Mouse (Mus musculus) liver, embryonic 13.5 days (tissue): Measurements from ENCODE around the gene Mgmt. TPM values are rescaled to one million over a fixed set of nuclear protein-coding genes. Genes with fewer than 3 reads are reported as not detected.

Experiments
- ATAC-seq: fragments of 200-750 bp; cut with Nextera tagmentation; 2 replicates; pipeline ENCODE4 v1.8.0; 2017; ENCODE audit warnings: low read depth, mild to moderate bottlenecking, moderate number of reproducible peaks, moderate library complexity
- DNase-seq: peaks from one replicate; pipeline ENCODE4 v3.0.0; 2022
- H3K27ac ChIP-seq: fragments of 300-500 bp; sonication (generic); 2 replicates; pipeline ENCODE4 v1.5.1; 2015; ENCODE audit warnings: moderate library complexity, mild to moderate bottlenecking, inconsistent platforms
- H3K27me3 ChIP-seq: fragments of 300-500 bp; sonication (generic); 2 replicates; pipeline ENCODE4 v1.6.1; 2015; ENCODE audit warnings: mild to moderate bottlenecking, inconsistent platforms
- H3K36me3 ChIP-seq: fragments of 300-500 bp; sonication (generic); 2 replicates; pipeline ENCODE4 v1.6.1; 2015; ENCODE audit warnings: mild to moderate bottlenecking, inconsistent platforms
- H3K4me1 ChIP-seq: fragments of 300-500 bp; sonication (generic); replicated peaks from 2 replicates; pipeline ENCODE4 v1.6.1; 2015; ENCODE audit warnings: inconsistent platforms
- H3K4me2 ChIP-seq: fragments of 300-500 bp; sonication (generic); 2 replicates; pipeline ENCODE4 v1.6.1; 2015; ENCODE audit warnings: inconsistent platforms, mild to moderate bottlenecking, moderate library complexity
- H3K4me3 ChIP-seq: fragments of 300-500 bp; sonication (generic); replicated peaks from 2 replicates; pipeline ENCODE4 v1.5.1; 2015; ENCODE audit warnings: mild to moderate bottlenecking, inconsistent platforms
- H3K9ac ChIP-seq: fragments of 300-500 bp; sonication (generic); 2 replicates; pipeline ENCODE4 v1.6.1; 2015; ENCODE audit warnings: mild to moderate bottlenecking, inconsistent platforms
- H3K9me3 ChIP-seq: fragments of 300-500 bp; sonication (generic); replicated peaks from 2 replicates; pipeline ENCODE4 v1.6.1; 2016; ENCODE audit warnings: inconsistent platforms
- WGBS: fragments of 180-500 bp; shearing (Covaris S2); methylation state at CpG from one replicate; pipeline ENCODE4 v1.1.7; 2015; ENCODE audit not compliant: insufficient replicate concordance; 5-methylcytosine and 5-hydroxymethylcytosine counted together
- polyA plus RNA-seq: library from polyadenylated mRNA; unstranded; fragments of >200 nt; fragmentation: Nextera tagmentation; extraction: Ambion mirVana; gene quantifications from 2 replicates; pipeline ENCODE4 v1.2.1, GENCODE M21; 2015

Mgmt gene
- polyA plus RNA-seq, 1 experiment from 2014 or later: 3.4 TPM

DNA sequence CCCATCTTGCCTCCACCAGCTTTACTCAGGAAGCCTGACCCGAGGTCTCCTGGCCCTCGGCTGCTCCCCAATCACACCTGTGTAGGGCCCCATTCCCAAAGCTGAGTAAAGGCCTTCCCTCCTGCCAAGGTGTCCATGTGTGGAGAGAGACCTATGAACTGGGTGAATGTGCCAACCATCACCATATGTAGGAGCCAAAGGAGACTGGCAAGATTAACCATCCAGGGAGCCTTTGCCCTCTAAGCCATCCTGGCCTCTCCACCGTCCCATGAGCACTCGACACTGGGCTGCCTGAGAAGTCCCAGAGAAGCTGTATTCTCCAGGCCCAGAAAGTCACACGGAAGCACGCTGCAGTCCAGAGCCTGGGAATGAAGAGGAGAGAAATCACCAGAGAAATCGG, 190.2 kb downstream of the Mgmt start:
- Histone ChIP-seq H3K27me3 (no peaks in the 10 kb centered on the region), H3K9ac (no peak overlapping the region), H3K4me3 (no peak overlapping the region), H3K27ac (no peak overlapping the region), H3K4me1 (no peaks in the 10 kb centered on the region), H3K9me3 (no peaks in the 10 kb centered on the region), H3K4me2 (no peak overlapping the region), H3K36me3 (no peaks in the 10 kb centered on the region)
- WGBS: 76% methylated on average over 7 of the region's 7 CpGs
- DNase-seq (no peak), ATAC-seq (no peak)

DNA sequence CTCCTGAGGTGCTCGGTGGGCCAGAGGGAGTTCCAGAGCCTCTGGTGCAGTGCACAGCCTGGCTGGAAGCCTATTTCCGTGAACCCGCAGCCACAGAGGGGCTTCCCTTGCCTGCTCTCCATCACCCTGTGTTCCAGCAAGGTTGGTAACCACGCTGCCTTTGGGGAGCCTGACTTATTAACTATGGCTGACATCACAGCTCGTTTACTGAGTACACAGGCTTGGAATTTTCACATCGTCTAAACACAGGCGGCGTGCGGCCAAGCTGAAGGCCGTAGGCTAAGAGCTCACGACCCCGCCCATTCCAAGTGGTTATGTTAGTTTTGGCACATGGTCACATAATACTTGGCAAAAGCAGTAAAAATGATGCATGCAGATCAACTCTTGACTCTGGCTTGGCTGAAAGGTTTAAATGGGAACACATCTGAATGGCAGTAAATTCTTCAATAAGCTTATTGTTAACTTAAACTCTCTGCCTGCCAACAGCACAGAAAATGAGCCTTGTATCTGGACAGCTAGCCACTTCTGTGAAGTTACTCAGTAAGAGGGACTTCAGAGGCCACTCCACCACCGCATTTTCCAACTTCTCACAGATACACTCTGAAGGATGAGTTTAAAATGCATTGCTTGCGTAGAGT, 191.7 kb downstream of the Mgmt start:
- DNase-seq: no peak
- ATAC-seq: no peak
- Histone ChIP-seq H3K36me3 (no peaks in the 10 kb centered on the region), H3K9ac (no peak overlapping the region), H3K4me1 (no peaks in the 10 kb centered on the region), H3K27ac (no peak overlapping the region), H3K4me3 (no peak overlapping the region), H3K27me3 (no peaks in the 10 kb centered on the region), H3K4me2 (no peak overlapping the region), H3K9me3 (no peaks in the 10 kb centered on the region)
- 53% methylated on average over 14 of the region's 14 CpGs for WGBS

DNA sequence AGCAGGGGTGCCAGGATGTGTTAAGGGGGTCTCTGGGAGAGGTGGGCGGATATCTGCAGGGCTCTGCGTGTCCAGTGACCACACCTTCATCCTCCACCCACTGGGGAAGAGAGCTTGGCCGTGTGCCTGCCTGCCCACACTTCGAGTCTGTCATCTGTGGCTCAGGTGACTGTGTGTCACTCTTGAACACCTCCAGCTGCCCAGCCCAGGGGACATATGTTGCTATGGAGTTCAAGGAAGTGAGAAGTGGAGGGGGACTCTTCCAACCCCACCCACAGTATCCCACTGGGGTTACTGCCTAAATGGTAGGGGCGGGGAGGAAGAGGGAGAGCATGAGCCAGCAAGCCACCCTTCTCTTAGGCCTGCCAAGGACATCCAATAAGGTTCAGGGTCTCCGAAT, 192.7 kb downstream of the Mgmt start:
- Histone ChIP-seq H3K4me2 (no peak overlapping the region), H3K36me3 (no peaks in the 10 kb centered on the region), H3K27ac (no peak overlapping the region), H3K9ac (no peak overlapping the region), H3K4me3 (no peak overlapping the region), H3K9me3 (no peaks in the 10 kb centered on the region), H3K27me3 (no peaks in the 10 kb centered on the region), H3K4me1 (no peaks in the 10 kb centered on the region)
- ATAC-seq (no peak), DNase-seq (no peak)
- 54% methylated on average over 6 of the region's 6 CpGs for WGBS

DNA sequence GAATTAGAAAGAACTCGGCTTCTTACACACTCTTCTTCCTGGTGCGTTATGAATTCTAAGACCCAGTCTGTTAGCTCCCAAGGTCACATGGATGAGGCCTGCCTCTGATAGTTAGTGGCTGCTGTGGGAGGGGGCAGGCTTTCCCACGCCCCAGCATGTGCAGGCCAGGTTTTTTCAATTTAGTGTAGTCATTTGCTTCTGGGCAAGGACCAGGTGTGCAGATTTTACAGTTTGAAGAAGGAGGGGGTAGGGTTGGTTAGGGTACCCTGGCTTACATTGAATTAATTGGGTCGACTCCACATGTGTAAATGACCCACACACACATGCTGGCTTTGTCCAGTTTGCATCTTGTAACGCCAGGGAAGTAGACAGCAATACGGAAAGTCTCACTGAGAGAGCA, 193.7 kb downstream of the Mgmt start:
- no peaks in the 10 kb centered on the region for H3K4me1 ChIP-seq
- no peaks in the 10 kb centered on the region for H3K9me3 ChIP-seq
- ATAC-seq (no peak), DNase-seq (no peak)
- WGBS: 69% methylated on average over 6 of the region's 6 CpGs
- H3K9ac ChIP-seq: no peak overlapping the region
- no peak overlapping the region for H3K4me3 ChIP-seq
- no peak overlapping the region for H3K4me2 ChIP-seq
- no peak overlapping the region for H3K27ac ChIP-seq
- no peaks in the 10 kb centered on the region for H3K27me3 ChIP-seq
- no peaks in the 10 kb centered on the region for H3K36me3 ChIP-seq

DNA sequence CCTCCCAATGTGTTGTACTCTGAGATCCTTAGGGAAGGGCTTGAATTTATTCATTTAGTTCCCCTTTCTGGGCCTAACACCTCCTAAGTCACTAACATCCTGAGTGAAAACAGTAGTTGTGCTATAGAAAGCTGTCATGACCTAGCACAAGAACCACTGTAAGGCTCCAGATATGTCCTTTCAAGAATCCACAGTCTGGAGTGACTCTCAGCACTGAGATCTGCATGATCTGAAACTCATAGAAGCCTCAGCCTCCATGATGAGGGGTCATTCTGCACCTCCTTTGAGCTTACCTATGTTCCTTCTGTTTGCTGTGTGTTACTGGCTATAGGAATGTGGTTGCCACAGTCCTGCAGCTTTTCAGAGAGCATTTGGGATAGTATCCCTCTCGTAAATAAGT, 200.1 kb downstream of the Mgmt start:
- no peaks in the 10 kb centered on the region for H3K9me3 ChIP-seq
- H3K4me3 ChIP-seq: no peak overlapping the region
- ATAC-seq (no peak), DNase-seq (no peak)
- H3K27me3 ChIP-seq: no peaks in the 10 kb centered on the region
- no peak overlapping the region for H3K9ac ChIP-seq
- no peak overlapping the region for H3K4me2 ChIP-seq
- no peak overlapping the region for H3K27ac ChIP-seq
- H3K4me1 ChIP-seq: no peaks in the 10 kb centered on the region
- 65% methylated on average over 1 of the region's 1 CpGs for WGBS
- no peaks in the 10 kb centered on the region for H3K36me3 ChIP-seq

DNA sequence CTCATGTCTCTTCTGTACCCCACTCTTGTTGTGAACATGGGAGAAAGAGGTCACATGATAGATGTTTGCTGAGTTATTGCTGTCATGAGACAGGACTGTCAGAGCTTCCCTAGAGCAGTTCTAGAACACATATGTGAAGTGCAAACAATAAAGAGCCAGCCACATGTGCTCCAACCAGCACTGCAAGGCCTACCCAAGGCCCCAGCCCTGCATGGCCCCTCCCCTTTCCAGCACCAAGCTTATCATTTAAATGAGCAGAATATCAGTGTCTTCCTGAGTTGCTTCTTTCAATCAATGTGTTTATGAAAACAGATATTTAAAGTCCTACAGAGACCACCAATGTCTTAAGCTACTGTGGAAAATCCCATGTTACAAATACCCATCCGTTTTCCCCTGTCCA, 201.3 kb downstream of the Mgmt start:
- no peaks in the 10 kb centered on the region for H3K27me3 ChIP-seq

DNA sequence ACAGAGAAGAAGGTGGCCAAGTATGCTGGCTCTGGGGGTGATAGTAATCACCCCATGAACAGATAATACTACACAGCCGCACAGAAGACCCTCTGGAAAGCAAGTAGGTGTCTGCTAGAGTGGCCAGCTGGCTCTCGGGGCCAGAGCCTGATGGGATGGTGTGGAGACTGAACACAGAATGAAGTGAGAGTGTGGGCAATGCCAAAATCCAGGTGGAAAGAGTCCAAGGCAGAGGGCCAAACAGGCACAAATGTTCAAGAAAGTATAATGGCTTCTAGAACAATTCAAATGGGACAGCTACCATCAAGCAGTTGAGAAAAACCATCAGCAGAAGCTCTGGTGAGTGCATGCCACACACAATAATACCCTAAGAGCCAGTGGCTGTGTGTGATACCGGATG, 205.4 kb downstream of the Mgmt start:
- Histone ChIP-seq H3K4me1 (no peaks in the 10 kb centered on the region), H3K4me2 (no peak overlapping the region), H3K4me3 (no peak overlapping the region), H3K27ac (no peak overlapping the region), H3K36me3 (no peaks in the 10 kb centered on the region), H3K9ac (no peak overlapping the region), H3K27me3 (no peaks in the 10 kb centered on the region), H3K9me3 (no peaks in the 10 kb centered on the region)
- WGBS: 48% methylated on average over 3 of the region's 3 CpGs
- DNase-seq (no peak), ATAC-seq (no peak)

More for the DNA sequence above, 201.3 kb downstream of the Mgmt start:
- Histone ChIP-seq H3K4me1 (no peaks in the 10 kb centered on the region), H3K4me3 (no peak overlapping the region), H3K4me2 (no peak overlapping the region), H3K27ac (no peak overlapping the region), H3K9me3 (no peaks in the 10 kb centered on the region), H3K36me3 (no peaks in the 10 kb centered on the region), H3K9ac (no peak overlapping the region)
- no peak for ATAC-seq
- 72% methylated on average over 1 of the region's 1 CpGs for WGBS
- DNase-seq: no peak

DNA sequence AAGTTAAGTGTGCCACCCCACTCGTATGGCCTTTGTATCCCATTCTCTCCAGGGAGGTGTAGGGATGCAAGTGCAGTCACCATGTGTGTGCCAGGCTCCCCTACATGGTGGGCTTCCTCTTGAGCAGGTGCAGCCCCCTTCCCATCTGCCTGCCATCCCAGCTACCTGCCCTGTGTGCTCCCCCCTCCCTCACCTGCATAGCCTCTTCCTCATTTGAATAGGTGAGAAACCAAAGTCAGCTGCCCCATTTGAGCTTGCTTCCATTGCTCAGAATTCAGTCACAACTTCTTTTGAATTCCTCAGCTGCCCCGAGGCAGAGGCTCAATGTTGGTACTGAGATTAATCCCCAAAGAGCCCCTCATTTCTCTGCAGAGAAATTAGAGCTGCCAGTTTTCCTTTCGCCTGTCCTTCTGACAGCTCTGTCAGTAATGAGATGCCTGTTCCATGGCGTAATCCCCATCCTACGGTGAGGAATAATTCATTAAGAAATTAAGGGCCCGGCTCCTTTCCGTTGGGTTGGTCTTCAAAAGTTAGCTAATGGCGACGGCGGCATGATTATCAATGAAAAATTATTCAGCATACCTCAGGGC, 208.3 kb downstream of the Mgmt start:
- no peak overlapping the region for H3K4me2 ChIP-seq
- H3K9me3 ChIP-seq: no peaks in the 10 kb centered on the region
- 77% methylated on average over 10 of the region's 10 CpGs for WGBS
- H3K27ac ChIP-seq: no peak overlapping the region
- H3K36me3 ChIP-seq: no peaks in the 10 kb centered on the region
- no peak for ATAC-seq
- no peak overlapping the region for H3K9ac ChIP-seq
- H3K27me3 ChIP-seq: no peaks in the 10 kb centered on the region
- no peak for DNase-seq
- H3K4me3 ChIP-seq: no peak overlapping the region
- no peaks in the 10 kb centered on the region for H3K4me1 ChIP-seq

DNA sequence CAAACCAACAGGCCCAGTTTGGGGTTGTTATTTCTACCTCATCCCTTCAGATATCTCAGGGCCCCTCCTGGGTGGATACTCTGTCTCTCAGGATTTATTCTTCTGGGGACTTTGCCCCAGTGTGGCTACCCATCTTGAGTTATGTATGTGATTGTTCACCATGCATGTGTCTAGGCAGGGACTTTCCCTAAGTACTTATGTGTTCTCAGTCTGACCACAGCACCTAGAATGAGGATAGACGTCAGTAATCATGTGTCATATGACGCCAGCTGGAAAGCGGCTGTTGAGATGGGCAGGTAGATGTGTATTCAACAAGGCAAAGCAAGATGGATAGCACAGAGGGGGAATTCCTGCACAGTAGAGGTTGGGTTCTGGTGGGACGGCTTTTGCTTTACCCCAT, 217.7 kb downstream of the Mgmt start:
- H3K4me3 ChIP-seq: no peak overlapping the region
- DNase-seq (no peak), ATAC-seq (no peak)
- no peaks in the 10 kb centered on the region for H3K27me3 ChIP-seq
- 0 out of 2 replicates have a peak, but pooled peaks cover 3% of the 10 kb centered on the region for H3K9me3 ChIP-seq
- H3K9ac ChIP-seq: no peak overlapping the region
- no peaks in the 10 kb centered on the region for H3K4me1 ChIP-seq
- H3K27ac ChIP-seq: no peak overlapping the region
- no peak overlapping the region for H3K4me2 ChIP-seq
- no peaks in the 10 kb centered on the region for H3K36me3 ChIP-seq
- WGBS: 68% methylated on average over 4 of the region's 4 CpGs

DNA sequence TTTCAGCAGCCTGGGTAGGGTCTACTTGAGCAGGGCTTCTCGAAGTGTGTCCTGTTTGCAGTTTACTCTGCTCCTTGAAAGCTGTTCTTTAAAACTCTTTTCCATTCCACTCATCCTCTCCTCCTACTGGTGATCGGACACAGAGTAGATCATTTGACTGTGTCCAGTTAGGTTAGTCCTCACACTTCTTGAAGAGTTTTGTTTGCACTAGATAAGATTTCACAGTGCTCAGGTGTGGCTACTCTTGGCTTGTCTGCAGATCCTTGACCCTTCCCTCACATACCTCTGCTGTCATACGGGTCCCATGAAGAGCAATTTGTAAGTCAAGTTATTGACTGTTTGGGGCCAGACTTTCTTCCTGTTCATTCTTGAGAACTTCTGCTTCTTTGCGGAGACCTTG, 221.8 kb downstream of the Mgmt start:
- Histone ChIP-seq H3K4me3 (no peak overlapping the region), H3K4me2 (no peak overlapping the region), H3K36me3 (no peaks in the 10 kb centered on the region), H3K9ac (no peak overlapping the region), H3K9me3 (0 out of 2 replicates have a peak, but pooled peaks cover 3% of the 10 kb centered on the region), H3K27ac (no peak overlapping the region), H3K4me1 (no peaks in the 10 kb centered on the region), H3K27me3 (no peaks in the 10 kb centered on the region)
- DNase-seq (no peak), ATAC-seq (no peak)
- 49% methylated on average over 4 of the region's 4 CpGs for WGBS

DNA sequence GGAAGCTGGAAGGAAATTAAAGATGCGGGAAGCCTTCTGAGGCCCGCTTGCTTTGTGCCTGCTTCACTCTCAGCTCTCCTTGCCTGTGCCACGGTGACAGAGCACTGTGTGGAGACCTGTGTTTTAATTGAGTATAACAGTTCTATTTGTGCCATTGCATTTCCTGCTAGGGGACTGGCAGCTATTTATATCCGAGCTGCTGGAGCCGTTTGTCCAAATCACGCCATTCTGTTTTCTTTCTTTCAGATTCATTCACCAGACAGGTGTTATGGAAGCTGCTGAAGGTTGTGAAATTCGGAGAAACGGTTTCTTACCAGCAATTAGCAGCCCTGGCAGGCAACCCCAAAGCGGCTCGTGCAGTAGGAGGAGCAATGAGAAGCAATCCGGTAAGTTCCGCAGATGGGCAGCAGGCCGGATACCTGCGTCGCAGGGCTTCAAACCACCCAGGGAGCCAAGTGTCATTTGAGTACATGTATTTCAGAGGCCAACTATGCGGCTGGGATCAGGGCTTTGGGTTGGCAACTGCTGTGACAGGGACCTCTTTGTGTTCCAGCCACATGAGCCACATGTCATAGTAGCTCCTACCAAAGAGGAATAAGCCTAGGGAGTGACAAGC, 226.9 kb downstream of the Mgmt start:
- Histone ChIP-seq H3K4me2 (no peak overlapping the region), H3K36me3 (no peaks in the 10 kb centered on the region), H3K9me3 (no peaks in the 10 kb centered on the region), H3K9ac (no peak overlapping the region), H3K27ac (no peak overlapping the region), H3K4me1 (no peaks in the 10 kb centered on the region), H3K27me3 (no peaks in the 10 kb centered on the region), H3K4me3 (no peak overlapping the region)
- ATAC-seq (no peak), DNase-seq (no peak)
- 75% methylated on average over 16 of the region's 16 CpGs for WGBS

DNA sequence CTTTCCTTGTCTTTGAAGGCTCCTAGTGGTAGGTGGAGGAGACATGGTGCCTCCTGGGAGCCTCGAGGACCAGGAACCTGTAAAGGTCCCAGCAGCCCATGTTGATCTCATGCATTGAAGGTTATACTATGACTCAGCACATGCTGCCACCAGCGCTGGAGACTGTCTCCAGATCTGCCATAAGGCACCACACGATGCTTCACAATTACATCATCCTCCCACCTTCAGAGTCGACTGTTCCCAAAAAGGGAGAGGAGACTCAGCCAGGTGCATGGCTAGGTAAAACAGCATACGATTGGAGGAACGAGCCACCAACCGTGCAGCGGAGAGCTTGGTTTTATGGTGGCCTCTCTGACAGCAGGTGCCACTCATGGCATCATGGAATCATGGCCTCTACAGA, 234.3 kb downstream of the Mgmt start:
- no peak overlapping the region for H3K4me2 ChIP-seq
- WGBS: 70% methylated on average over 8 of the region's 8 CpGs
- DNase-seq: no peak

More for the DNA sequence above, 234.3 kb downstream of the Mgmt start:
- H3K36me3 ChIP-seq: no peaks in the 10 kb centered on the region
- H3K9ac ChIP-seq: no peak overlapping the region
- H3K27me3 ChIP-seq: no peaks in the 10 kb centered on the region
- ATAC-seq: no peak
- H3K9me3 ChIP-seq: no peaks in the 10 kb centered on the region
- H3K4me3 ChIP-seq: no peak overlapping the region
- no peaks in the 10 kb centered on the region for H3K4me1 ChIP-seq
- no peak overlapping the region for H3K27ac ChIP-seq
